Mouse (Mus musculus): ENCODE measurements around the gene Gm10842.

Gm10842 gene

GRCm38 (mm10) chr11:105182461-105182855 lies 35.8 kb downstream of the Gm10842 start:
- in situ Hi-C loops (cut with MboI; ENCODE audit: low pct_unique_long_range_greater_than_20kb in 1 of 2, low sequenced_read_pairs in 2 of 2, unreplicated experiment in 1 of 2), result no loop called here

DNA sequence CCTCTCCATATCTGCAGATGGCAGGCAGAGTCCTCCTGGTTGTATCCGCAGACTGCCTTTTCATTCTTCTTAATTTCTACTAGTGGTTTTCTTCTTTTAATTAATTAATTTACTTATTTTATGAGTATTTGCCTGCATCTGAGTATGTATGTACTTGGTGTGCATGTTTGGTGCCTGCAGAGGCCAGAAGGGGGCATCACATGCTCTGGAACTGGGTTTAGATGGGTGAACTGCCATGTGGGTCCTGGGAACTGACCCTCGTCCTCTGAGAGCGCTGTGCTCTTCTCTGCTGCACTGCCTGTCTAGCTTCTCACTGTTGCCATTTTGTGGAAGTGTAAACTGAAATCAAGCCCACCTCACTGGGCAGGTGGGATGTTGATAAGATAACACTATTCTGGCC lies 38.0 kb downstream of the Gm10842 start:
- in situ Hi-C loops (cut with MboI; ENCODE audit: low pct_unique_long_range_greater_than_20kb in 1 of 2, low sequenced_read_pairs in 2 of 2, unreplicated experiment in 1 of 2), result no loop called here

DNA sequence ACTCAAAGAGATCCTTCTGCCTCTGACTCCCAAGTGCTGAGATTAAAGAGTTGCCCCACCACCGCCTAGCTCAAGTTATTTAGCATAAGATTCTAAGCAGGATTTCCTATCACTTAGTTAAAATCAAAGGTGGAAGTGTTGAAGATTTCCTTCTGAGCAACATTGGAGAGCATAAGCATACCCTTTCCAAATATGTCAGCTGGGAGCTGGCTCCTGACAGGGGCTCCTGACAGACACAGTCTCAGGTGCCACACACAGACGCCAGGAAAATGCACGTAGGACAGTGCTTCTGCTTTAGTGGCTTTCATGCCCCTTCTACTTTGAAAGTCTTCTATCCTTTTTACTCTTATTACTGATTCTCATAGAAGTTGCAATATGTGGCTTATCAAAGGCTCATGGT lies 45.5 kb downstream of the Gm10842 start:
- in situ Hi-C loops (cut with MboI; ENCODE audit: low pct_unique_long_range_greater_than_20kb in 1 of 2, low sequenced_read_pairs in 2 of 2, unreplicated experiment in 1 of 2), result no loop called here
